Mouse (Mus musculus) erythroblast, adult 5-6 weeks (primary cell): ENCODE data around the gene Kcnab1. TPM values are rescaled to one million over a fixed set of nuclear protein-coding genes. Genes with fewer than 3 reads are reported as not detected.
"Not testable (repeated sequence)": the region's sequence is repeated elsewhere in the genome, so short reads cannot be mapped to it uniquely, and the experiment has no call there.

ENCODE experiments used
- ATAC-seq: replicated peaks from 2 replicates; pipeline ENCODE4 v1.8.0; 2016; ENCODE audit warnings: moderate number of reproducible peaks, mild to moderate bottlenecking, moderate TSS enrichment, inconsistent platforms; ENCODE audit not compliant: poor library complexity, low FRiP score, severe bottlenecking
- total RNA-seq, 2 experiments: library from RNA; stranded (forward) in 1 of 2; stranded (reverse) in 1 of 2; fragments of 150-400 nt in 1 of 2; fragments of 200-764, 138-1000 nt in 1 of 2; gene quantifications; 2 replicates each; pipeline versions ENCODE4 v1.2.3 to v1.2.4; 2015 to 2017; ENCODE audit warnings: low replicate concordance in 2 of 2

The Kcnab1 gene
- total RNA-seq, 2 experiments from 2014 or later: not detected

GRCm38 (mm10) chr3:65360163-65360969 is 251.2 kb downstream of the Kcnab1 start:
- ATAC-seq: no peak

- no peak for ATAC-seq
Measured at GRCm38 (mm10) chr3:65363438-65363837, 254.3 kb downstream of the Kcnab1 start.

DNA sequence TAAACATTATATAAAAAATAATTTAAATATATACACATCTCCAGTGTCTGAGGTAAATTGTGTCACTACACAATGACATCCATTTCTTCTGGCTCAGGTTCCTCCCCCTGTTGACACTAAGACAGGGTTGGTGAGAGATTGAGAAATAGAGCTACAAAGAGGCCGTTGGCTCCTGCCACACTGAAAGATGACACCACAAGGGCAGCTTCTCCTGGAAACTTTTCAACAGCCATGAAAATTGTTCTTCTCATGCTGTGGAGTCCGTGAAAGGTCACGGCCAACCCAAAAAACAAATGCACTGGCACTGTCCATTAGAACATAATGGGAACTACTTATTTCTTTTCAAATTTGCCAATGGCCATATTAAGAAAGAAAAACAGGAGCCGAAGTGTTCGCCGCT is 256.0 kb downstream of the Kcnab1 start:
- ATAC-seq: no peak

DNA sequence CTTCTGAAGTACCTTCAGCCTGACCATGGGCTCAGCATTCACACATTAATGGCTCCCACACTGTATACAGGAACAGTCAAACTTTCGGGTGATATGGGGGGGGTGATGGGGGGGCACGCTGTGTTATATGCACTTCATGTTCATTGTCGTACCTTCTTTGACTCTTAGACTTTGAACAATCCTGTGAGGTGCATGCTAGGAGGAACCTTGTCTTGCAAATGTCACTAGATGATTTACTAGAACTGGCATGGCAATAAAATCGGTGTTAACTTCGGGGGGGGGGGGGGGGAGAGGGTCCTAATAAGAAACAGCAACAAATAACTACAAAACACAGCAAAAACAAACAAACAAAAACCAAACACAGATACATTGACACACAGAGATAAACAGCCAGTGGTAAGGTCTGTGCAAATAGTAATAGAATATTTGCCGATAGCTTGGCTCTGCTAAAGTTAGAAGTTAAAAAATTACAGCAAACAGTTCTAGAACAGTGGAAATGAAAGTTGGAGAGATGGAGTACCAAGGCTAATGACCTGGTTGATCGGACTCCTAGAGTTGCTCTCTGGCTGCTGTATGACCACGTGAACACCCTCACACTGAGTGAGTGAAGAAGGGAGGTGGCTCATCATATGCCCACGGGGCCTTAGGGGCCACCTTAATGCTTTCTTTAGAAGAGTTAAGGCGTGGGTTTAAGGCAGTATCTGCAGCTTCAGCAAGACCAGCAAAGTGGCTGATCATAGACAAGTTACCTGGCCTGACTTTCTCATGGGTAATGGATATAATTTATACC is 256.9 kb downstream of the Kcnab1 start:
- no peak for ATAC-seq

- no peak for ATAC-seq
Measured at GRCm38 (mm10) chr3:65367944-65368343, 258.8 kb downstream of the Kcnab1 start.

DNA sequence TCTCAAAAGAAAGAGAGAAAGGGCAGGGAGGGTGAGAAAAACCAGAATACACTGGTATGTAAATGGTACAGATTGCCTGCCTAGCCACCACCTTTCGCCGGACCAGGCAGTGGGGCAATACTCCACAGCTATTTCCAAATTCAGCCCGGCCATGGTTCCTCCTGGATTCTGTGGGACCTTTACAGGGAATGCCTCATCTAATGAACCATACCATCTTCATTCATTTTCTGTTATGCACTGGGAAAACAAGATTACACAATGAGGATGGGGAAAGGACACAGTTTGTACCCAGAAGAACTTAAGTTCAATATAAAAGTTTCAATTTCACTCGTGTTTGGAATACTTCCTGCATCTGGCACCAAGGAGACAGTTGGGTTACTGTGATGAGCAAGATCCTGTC is 263.4 kb downstream of the Kcnab1 start:
- ATAC-seq: no peak

- ATAC-seq: no peak
Measured at GRCm38 (mm10) chr3:65373594-65374182, 264.5 kb downstream of the Kcnab1 start.

DNA sequence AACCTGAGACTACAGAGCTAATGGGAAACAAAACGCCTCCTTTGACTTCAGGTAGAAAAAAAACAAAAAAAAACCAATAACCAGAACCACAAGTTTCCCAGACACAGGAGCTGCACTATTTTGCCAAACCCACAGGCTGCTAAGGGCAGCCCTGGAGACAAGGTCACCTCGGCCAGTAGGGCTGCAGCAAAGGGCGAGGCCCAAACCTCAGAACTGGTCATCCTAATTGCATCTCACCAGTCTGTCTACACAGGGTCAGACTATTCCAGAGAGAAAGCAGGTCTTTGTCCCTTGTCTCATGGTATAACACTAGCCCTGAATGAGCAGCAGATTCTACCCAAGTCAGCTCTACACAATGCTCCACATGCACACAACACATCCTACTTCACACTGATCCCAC is 265.5 kb downstream of the Kcnab1 start:
- ATAC-seq: no peak

DNA sequence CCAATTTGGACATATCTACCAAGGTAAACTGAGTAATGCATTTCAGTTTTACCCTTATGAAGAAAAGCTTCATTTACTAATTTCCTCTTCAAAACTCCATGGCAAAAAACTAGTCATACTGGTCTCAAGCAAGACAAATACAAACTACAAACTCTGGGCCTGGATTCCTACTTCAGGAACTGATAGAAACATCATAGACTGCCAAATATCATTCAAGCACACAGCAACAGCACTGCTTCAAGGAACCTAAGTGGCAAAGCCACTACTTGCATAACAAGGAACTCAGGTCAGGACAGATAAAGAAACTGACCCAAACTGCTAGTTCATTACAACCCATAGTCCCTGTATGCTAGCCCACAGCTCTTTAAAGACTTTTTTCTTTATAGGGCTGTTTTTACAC is 269.5 kb downstream of the Kcnab1 start:
- no peak for ATAC-seq

DNA sequence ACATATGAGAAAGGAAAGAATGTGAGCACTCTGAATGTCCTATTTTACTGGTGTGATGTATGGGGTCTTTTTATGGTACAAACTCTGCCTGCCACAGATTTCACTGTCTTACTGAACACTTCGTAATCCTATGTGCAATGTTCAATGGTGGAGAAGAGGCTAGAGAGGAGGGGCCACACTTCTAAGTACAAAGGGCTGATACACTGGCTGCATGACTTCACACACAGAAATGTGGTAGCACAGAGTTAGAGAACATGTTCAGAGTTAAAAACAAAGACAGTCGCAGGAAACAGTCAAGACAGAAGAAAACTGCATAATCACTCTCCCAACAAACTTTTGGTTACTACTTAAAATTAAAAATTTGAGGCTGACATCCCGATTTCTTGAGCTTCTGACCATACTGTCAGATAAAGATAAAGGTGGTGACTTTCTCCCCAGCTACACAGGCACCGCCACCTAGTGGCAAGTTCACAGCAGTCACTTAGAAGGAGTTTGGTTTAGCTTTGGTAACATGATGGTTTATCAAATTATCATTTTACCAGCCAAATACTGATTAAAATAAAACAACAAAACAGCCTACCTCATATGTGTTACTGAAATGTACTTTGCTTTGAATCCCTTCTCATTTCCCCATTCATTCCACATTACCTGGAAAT is 270.8 kb downstream of the Kcnab1 start:
- peak; percentile 74; the same call in 1 of the 2 replicates for ATAC-seq

GRCm38 (mm10) chr3:65381094-65381493 is 271.9 kb downstream of the Kcnab1 start:
- no peak for ATAC-seq

DNA sequence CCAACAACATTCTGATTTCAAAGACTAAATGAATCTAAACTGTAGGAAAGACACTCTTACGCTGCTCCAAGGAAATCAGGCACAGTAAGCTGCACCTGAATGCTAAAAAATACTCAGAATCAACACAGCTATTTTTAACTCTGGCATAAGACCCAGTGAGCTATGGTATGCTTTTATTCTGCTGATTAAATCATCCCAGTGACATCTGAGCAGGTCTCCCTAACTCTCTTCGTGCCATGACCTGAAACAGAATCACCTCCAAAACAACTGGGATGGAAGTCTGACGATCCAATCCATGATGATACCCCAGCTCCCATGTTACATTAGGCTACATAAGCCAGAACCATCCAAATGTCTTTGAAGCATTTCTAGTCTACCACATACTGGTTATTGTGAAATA is 275.2 kb downstream of the Kcnab1 start:
- ATAC-seq: no peak

DNA sequence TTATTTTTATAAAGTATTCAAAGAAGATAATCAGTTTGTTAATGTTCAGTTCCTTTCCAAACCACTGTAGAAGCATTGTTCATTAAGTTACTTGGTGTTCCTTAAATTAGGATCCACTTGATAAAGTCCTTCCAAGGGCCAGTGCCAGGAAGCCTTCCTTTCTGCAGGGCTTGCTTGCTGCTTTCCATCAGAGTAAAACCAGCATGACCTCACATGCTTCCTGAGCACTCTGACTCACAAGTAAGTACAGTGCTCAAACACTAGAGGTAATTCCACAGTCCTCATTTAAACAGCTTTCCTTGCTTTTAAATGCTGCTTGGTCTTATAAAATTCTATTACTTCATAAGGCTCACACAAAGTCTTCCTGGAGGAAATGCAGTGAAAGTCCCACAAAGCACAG is 276.6 kb downstream of the Kcnab1 start:
- ATAC-seq: no peak

DNA sequence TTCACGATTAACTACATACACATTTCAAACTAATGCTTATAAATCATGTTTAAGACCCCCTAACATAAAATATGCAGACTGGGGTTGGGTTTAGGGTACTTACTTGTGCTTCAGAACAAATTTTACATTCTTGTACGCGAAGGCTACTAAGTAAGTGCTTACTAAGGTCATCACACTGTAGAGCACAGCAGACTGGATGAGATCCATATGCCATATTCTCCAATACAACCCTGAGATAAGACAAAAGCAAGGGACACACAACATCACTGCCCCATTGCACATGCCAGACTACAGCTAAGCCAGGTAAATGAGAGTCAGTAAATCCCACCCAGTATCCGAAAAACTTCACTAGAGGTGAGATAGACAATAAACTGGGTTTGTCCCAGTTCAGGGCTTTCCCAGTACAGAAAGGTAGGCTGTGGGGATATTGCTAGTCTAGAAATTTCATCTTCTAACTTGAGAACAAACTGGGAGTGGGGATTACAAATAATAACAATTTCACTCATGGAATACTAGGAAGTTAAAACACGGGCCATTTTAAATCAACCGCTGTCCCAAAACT is 282.1 kb downstream of the Kcnab1 start:
- no peak for ATAC-seq

- peak; percentile 69 for ATAC-seq
Measured at GRCm38 (mm10) chr3:65391784-65392420, 282.7 kb downstream of the Kcnab1 start.

- ATAC-seq: peak; percentile 100
Measured at GRCm38 (mm10) chr3:65392421-65392817, 283.2 kb downstream of the Kcnab1 start, which contains the start of gene Ssr3. Gene Ssr3 (minus strand): TSS chr3:65392623.

- not testable (repeated sequence) for ATAC-seq
Measured at GRCm38 (mm10) chr3:65395111-65395510, 285.9 kb downstream of the Kcnab1 start.

- ATAC-seq: no peak
Measured at GRCm38 (mm10) chr3:65396835-65397504, 287.8 kb downstream of the Kcnab1 start.

GRCm38 (mm10) chr3:65397566-65397965 is 288.4 kb downstream of the Kcnab1 start:
- ATAC-seq: no peak
